Mouse (Mus musculus) erythroid progenitor cell, adult 5-6 weeks (primary cell): ENCODE measurements around the gene Tspan18. TPM values are rescaled to one million over a fixed set of nuclear protein-coding genes. Genes with fewer than 3 reads are reported as not detected.

ENCODE experiments used
- ATAC-seq: replicated peaks from 2 replicates; pipeline ENCODE4 v1.8.0; 2016; ENCODE audit warnings: moderate number of reproducible peaks, mild to moderate bottlenecking, moderate TSS enrichment, inconsistent platforms; ENCODE audit not compliant: poor library complexity, low FRiP score, severe bottlenecking
- total RNA-seq, 2 experiments: library from RNA; stranded (forward) in 1 of 2; stranded (reverse) in 1 of 2; fragments of 150-400 nt in 1 of 2; fragments of 186-747, 209-891 nt in 1 of 2; gene quantifications; 2 replicates each; pipeline versions ENCODE4 v1.2.3 to v1.2.4; 2015 to 2017; ENCODE audit warnings: low replicate concordance in 2 of 2

The Tspan18 gene
- total RNA-seq, 2 experiments from 2014 or later: 0.61 TPM; not detected in 1

DNA sequence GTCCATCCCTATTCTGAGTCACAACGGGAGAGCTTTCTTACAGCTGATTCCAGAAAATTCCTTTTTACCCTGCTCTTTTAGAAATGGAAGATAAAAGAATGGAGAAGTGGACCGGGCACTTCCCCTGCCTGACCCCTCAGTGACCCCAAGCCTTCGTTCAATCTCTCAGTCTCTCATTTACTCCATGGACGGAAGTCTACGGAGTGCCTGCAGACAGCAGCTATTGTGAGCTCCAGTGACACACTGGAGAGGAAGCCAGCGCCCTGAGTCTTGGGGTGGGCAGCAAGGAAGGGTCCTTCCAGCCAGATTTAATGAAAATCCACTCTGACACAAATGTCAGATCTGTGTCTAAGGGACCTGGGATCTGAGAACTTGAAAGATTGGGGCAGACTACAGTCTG is 12.3 kb upstream of the Tspan18 start:
- no peak for ATAC-seq

GRCm38 (mm10) chr2:93345663-93346268 is 11.5 kb upstream of the Tspan18 start:
- no peak for ATAC-seq

- ATAC-seq: no peak
Observed at GRCm38 (mm10) chr2:93339373-93340106, 5.2 kb upstream of the Tspan18 start.

DNA sequence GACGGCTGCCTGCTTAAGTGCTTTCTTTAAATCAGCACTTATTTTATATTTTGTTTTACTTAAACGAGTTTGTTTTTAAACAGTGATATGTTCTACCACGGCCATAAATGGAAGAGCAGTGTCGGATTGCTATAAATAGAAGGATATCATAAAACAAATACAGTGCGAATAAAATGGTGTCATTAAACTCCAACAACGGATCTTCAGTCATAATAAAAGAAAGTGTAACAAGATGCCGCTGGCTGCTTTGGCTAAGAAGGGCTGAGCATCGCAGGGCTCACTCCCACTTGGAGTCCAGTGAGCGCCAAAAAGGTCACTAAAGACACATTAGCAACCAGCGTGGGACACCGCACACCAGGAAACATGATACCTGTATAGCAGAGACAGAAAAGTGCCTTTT is 1.7 kb upstream of the Tspan18 start:
- ATAC-seq: no peak

DNA sequence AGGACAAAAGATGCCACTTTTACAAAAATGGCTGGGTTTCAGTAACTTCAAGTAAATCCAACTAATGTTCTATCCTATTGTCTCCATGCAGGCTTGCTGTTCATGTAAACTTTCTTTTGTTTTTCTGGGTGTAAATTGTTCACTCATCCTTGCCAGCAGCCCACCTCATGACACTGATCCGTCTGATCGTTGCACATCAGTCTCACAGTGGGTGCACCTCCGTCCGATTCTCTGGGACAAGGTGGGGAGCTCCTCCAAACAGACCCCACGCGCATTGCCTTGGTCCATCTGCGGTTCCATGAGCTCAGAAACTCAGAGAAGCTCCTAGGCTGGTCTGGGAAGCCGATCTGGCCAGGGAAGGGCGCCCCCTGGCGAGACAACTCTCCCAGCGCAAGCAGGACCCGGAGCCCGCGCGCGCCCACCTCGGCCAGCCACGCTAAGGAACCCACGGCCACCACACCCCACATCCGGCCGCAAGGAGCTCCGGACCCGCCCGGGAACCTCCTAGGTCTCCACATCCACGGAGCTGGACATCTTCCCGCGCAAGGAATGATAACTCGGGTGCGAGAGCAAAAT is 976 bp downstream of the Tspan18 start:
- ATAC-seq: 0 out of 2 replicates have a peak, but pooled peaks have one; percentile 34

DNA sequence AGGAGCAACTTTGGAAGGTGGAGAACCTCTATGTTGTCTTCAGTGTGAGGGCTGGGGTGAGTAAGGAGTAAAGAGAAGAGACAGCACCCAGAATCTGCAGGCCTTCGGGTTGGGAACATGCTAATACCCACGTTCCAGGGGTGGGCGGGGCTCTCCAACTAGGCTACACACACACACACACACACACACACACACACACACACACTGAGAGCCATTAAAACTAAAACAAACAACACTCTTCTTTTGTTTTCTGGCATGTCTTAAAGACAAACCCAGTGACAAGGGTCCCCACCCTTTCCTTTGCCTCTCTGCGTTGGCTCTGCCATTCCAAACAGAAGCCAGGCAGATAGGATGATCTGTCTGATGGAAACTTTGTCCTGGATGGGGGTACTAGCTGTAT is 2.0 kb downstream of the Tspan18 start:
- no peak for ATAC-seq

- ATAC-seq: no peak
Observed at GRCm38 (mm10) chr2:93331121-93331520, 3.2 kb downstream of the Tspan18 start.

DNA sequence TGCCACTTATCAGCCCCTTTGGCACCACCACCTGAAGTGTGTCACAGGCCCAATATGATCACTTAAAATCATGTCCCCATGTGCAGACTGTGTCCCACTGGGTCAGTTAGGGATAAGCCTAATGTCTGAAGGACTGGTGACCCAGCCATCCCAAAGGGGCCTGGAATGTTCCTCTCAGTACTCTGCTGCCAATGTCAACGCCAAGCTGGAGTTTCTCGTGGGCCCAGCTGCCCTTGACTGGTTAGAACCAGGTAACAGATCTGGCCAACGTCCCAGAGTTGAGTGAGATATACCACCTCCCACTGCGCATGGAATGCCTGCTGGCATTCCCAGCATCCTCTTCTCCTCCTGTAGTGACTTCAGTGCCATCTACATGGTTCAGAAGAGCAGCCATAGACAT is 5.2 kb downstream of the Tspan18 start:
- no peak for ATAC-seq

GRCm38 (mm10) chr2:93327915-93328555 is 6.3 kb downstream of the Tspan18 start:
- ATAC-seq: no peak

DNA sequence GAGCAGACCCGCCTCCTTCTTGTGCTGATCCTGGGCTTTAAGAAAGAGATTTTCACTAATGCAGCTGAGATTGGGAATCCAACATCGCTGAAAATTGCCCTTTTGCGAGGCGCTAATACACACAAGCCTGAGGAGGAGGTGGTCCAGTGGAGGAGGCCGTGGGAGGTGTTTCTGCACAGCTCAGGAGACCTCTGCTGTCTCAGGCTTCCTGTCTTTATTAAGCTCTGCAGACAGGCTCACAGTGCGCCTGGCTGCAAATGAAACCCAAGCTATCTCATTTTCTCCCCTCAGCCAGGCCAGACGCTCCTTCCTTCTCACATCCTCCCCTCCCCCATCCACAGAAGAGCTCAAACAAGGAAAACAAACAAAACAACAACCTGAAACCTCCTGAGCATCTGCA is 9.6 kb downstream of the Tspan18 start:
- ATAC-seq: no peak

DNA sequence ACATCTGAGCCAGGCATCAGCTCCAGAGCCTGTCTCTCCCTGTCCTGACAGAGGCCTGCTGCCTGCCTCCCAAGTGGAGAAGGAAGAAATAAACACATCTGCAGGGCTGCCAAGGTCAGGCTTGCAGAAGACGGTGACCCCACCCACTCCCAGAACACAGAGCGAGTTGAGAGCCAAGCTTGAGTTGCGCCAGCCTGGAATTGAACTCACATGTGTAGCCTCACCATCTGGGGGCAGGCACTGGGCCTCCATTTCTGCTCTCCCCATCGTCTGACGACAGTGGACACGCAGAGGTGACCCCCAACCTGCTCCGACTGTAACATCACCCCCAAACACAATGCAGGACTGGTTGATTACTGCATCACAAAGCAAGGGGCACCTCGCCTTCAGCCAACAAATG is 12.4 kb downstream of the Tspan18 start:
- no peak for ATAC-seq

DNA sequence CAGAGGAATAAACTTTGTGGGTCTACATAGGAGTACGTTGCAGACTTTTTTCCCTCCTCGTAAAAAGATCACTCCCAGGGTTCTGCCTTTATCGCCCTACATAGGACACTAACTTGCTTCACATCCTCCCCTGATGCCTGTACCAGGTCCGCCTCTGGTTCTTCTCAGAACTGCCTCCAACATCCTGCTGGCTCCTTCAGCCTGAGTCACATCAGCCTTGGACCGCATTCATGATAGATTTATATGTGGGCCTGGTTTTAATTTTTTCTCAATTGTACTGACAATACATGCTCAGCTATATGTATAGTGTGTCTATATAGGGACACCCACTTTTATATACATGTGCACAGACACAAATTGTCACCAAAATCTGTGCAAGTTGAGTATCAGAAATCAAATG is 14.0 kb downstream of the Tspan18 start:
- ATAC-seq: no peak

- no peak for ATAC-seq
Observed at GRCm38 (mm10) chr2:93319598-93319997, 14.7 kb downstream of the Tspan18 start.

DNA sequence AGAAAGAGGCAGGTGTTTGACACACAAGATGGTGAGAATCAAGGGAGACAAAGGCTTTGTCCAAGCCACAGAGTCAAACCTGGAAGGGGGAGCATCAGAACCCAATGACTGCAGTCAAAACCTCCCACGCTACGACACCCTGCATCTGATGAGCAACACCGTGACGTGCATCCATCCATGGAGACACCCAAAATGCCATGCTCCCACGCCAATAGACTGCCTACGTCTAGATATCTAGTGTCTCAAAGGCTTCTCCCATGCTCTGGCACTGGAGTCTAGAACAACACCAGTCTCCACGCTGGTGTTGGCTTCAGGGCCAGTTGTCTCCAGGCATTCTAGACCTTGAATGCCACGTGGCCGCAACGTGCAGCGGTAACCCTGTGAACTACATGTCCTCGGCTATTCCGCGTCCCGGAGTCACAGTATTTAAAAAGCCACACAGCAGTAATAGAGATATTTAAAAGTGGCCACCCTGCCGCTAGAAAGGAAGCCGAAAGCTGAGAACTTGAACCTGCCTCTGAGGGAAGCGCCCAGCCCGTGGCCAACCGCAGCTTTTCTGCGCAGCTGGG is 15.4 kb downstream of the Tspan18 start:
- no peak for ATAC-seq

DNA sequence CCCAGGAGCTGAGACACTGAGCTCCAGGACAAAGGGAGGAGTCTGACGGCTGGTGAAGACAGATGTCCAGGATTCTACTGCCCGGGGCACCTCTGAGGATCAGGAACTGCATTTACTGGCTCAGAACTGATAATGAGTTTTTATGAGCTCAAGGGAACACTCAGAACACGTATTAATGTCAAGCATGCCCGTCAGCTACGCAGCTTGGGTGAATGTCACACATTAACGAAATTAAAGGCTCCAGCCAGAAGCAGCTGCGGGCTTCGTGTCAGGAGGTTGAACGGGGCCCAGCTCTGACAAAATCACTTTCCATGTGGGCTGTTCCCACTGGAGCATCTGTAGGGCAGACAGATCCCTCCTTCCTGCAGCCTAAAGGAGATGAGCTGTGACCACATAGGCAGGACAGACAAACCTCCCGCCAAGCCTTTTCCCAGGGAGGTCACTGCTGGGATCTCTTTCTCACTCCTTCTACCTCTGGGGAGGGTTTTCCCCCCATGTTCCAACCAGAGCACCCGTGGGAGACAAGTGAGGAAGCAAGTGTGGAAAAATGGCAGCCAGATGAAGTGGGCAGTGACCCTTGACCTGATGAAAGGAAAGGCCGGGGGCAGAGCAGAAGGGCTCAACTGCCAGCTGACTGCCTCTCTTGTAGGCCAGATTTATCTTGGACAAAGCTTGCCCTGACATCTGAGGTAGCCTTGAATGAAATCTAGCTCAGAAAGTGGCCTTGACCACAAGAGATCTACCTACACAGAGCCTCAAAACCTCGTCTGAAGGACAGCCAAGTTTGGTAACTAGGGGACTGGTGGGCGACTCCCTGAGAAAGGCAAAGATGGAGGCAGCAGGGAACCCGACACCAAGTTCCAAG is 20.3 kb downstream of the Tspan18 start:
- ATAC-seq: no peak

GRCm38 (mm10) chr2:93312458-93312857 is 21.8 kb downstream of the Tspan18 start:
- no peak for ATAC-seq

- no peak for ATAC-seq
Observed at GRCm38 (mm10) chr2:93309724-93310413, 24.4 kb downstream of the Tspan18 start.

- ATAC-seq: no peak
Observed at GRCm38 (mm10) chr2:93306898-93307297, 27.4 kb downstream of the Tspan18 start.

GRCm38 (mm10) chr2:93304273-93304634 is 30.1 kb downstream of the Tspan18 start:
- ATAC-seq: no peak
